Mouse (Mus musculus) ES-E14 (cell line): ENCODE results near the gene Cd8b1.

ENCODE experiments used
- CHD2 ChIP-seq: IDR thresholded peaks from 2 replicates; pipeline ENCODE4 v1.6.1; 2014; ENCODE audit warnings: mild to moderate bottlenecking, low read depth, low read length, inconsistent platforms
- HCFC1 ChIP-seq: IDR thresholded peaks from 2 replicates; pipeline ENCODE4 v1.6.1; 2012; ENCODE audit warnings: low read length, inconsistent platforms, borderline replicate concordance; ENCODE audit not compliant: insufficient read depth
- ZC3H11A ChIP-seq: IDR thresholded peaks from 2 replicates; pipeline ENCODE4 v1.6.1; 2012; ENCODE audit warnings: low read depth, mild to moderate bottlenecking, inconsistent platforms, low read length, borderline replicate concordance

GRCm38 (mm10) chr6:71322491-71322921 lies at the start of gene Cd8b1:
- TF ChIP-seq CHD2 (no peak), ZC3H11A (no peak), HCFC1 (no peak)
